Mouse (Mus musculus) urinary bladder, postnatal 4 days (tissue): ENCODE measurements around the gene Mab21l3.

Experiments
- DNase-seq, 2 experiments: peaks; one replicate each; pipeline ENCODE4 v3.0.0; 2021 to 2022; ENCODE audit warnings: low spot score in 2 of 2

Gene Mab21l3

DNA sequence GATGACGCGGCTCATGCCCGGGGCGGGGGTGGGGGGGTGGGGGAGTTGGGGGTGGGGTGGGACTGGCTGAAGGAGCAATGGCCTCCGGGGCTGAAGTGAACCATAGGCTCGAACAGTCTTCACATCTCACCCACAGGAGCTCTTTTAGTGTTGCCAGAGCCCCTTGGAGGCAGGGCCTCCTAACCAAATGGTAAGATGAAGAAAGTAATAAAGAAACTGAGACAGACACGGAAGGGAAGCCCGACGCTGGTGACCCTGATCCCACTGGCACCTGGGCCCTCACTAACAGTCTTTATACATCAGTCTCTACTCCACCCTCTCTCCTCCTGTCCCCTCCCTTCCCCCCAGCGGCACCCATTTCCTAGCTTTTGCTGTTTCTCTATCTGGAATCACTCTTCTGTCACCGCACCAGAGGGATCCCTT, 48.2 kb downstream of the Mab21l3 start:
- no peak for DNase-seq

GRCm38 (mm10) chr3:101799852-101800595, 48.7 kb downstream of the Mab21l3 start:
- DNase-seq = no peak

DNA sequence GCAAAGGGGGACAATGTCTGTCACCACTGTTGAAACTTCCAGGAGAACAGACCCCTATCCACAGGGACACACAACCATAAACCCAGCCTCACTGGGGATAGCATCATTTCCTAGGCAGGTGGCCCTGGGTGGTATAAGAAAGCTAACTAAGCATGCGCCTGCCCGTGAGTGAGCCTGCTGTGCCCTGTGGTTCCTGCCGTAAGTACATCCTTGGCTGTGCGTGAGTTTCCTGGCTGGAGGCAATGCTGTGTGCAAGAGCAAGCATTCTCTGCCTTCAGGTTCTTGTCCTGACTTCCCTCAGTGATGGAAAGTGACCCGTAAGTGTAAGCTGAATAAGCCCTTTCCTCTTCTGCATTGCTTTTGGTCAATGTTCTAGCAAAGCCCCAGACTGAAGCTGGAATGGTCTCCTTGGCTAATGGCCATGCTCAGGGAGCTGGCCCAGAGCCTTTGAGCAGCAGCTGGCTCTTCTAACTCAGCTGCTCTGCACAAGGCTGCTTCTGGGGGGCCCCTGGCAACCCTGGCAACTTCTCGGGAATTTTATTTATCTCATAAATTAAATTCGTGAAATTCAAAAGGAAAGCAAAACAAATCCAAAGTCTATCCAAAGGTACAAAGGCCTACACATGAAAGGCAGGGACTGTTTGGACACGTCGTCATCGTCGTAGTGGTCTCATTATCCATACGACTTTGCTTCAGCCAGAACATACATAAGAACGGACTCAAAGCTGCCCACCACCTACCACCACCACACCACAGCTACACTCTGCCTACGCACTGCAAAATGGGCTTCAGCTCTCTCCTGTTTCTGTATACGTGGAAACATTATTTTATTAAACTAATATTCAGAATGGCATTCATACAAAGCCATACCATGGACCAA, 50.7 kb downstream of the Mab21l3 start:
- no peak for DNase-seq

DNA sequence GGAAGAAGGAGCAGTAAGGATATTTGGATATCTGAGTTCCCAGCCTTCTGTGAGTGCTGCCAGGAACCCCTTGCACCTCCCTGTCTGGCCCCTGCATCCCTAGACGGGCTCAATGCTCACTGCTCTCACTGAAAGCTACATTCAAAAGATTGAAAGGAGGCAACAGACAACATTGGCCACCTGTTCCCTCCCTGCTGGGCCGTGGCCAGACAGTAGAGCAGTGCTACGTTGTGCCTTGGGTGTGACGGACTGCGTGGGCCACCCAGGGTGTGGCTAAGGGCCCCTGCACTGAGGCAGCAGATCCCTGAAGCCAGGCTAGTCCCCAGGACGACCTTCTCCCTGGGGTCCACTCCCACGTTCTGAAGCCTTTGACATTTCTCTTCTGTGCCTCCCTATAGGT, 52.5 kb downstream of the Mab21l3 start:
- no peak for DNase-seq

- peak in 1 of 2 experiments; percentile 59 for DNase-seq
Observed at GRCm38 (mm10) chr3:101795387-101796039, 53.2 kb downstream of the Mab21l3 start.

DNA sequence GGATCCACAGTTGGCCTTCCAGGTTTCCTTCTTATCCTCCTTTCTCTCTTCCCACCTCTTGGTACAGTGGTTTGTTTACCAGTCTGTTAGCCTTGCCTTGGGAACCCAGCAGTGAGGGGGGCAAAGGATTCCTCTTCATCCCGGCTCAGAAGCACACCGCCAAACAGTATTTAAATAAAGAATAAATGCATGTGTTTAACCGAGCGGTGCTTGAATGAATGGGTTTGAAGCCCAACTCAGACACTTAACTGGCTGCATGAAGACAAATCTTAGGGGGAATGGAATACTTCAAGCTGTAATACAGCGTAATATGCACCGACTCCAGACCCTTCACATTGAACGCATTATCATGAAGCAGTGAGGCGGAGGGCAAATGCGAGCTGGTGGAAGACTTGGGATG, 54.1 kb downstream of the Mab21l3 start:
- DNase-seq = no peak

GRCm38 (mm10) chr3:101794026-101794425, 54.7 kb downstream of the Mab21l3 start:
- DNase-seq = no peak

DNA sequence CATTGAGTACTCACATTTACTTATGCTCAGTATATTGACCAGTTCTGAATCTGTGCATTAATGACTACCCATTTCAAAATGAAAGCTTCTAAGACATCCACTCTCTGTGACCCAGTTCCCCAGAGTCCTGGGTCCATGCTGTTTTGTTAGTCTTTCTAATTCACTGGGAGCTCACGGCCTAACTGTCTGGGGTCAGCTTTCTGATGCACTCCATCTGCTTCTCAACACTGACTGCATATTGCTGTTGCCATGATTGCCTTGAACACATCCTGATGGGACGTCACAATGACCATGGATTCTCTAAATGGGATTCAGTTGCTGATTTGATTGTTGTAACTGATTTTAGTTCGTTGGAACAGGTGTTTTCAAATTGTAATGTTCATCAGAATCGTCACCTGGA, 56.6 kb downstream of the Mab21l3 start:
- DNase-seq = no peak

DNA sequence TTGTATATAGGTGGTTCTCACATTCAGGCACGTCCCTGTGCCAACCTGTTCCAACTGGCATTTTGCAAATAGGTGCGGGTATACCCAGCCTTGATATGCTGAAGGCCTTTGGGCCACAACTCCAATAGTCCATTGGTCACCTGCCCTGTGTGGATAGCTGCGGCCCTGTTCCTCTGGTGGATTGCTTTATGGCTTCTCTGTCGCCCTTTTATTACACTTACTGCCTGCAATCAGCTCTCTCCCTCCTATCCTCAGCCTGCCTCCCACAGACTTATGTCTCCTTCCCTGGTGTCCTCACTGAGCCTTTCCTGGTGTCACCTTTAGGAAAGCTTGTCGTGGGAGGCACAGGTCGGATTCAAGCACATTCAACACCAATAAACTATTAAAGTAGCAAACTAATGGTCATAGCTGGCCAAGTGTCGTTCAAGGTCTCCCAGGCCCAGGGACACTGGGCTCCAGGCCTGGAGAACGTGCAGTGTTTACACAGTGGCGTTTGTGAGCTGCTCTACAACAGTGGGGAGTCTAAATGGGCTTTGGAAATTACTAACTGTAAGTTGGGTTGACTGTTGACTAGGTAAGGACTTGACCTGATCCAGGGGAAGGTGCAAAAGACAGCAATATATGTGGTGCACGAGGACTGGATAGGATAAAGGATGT, 63.9 kb downstream of the Mab21l3 start:
- DNase-seq = no peak

DNA sequence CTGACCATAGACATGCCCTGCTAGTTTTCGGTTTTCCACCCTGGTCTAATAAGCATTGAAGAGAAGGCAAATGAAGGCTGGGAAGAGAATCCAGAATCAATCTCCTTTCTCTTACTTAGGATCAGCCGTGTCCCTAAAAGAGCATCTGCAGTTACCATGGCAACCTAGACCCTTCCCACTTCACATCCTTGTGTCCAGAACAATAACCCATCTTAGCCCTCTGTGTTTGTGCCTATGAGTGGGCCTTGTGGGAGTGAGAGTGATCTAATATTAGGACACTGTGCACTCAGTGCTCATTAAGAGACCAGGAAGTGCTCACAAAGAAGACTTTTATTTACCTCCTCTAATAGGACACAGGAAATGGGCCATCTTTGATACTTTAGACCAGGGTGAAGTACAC, 65.0 kb downstream of the Mab21l3 start:
- DNase-seq = no peak

- DNase-seq = no peak
Observed at GRCm38 (mm10) chr3:101780874-101781483, 67.8 kb downstream of the Mab21l3 start.

DNA sequence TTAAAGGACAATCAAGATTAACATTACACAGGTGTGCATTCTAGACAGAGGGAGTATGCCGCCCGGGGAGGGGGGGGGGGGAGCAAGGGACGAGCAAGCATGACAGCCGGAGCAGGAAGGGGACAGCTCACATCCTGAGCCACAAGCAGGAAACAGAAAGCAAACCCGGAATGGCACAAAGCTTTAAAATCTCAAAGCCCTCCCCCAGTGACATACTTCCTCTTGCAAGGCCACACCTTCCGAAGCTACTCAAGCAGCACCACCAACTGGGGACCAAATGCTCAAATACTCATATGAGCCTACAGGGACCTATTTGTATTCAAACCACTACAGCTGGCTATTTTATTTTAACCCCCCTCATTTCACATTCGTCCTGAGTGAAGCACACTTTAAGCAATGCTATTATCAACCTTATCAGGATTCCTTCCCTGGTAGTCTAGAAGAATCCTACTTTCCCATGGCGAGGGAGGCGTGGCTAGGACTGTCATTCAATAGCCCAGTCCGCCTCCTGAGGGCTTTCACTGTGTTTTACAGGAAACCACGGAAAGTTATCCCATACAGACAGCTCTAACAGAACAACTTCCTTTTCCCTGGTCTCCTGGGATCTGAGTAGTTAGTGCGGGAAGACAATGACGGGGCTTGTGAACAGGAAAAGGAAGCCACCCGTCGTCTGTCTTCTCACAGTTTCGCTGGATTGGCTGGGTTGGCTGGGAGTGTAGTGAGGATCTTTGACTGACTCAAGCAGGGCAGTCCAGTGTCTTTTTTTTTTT, 69.7 kb downstream of the Mab21l3 start:
- no peak for DNase-seq

GRCm38 (mm10) chr3:101775732-101776131, 73.0 kb downstream of the Mab21l3 start:
- DNase-seq = no peak

DNA sequence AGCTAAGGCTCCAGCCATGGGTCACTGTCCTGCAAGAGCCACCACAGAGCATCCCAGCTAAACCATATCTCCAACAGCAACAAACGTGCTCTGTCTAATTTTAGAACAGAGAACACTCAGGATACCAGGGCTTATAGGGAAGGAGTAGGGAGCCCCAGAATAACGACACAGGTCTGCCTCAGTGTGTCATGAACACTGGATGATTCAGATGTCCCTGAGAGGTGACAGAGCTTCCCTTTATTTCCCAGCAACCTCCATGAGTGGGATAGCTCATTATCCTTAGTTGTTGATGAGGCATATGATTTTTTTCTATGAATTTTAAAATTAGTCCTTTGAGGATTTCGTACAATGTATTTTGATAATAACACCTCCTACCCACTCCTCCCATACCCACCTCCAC, 78.2 kb downstream of the Mab21l3 start:
- DNase-seq = no peak

DNA sequence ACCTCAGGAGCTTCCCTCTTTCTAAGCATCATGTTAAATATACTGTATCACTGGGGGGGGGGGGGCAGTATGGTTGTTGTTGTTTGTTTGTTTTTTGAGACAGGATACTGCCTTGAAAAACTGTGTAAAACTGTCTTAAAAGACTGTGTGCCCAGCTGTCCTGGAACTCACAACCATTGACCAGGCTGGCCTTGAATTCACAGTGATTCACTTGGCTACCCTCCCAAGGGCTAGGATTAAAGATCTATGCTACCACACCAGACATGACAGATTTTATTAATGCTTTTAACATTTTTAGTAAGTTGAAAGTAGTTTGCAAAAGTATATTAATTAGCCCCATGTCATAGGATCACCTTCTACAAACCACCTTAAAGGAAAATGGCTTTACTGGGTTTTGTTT, 85.2 kb downstream of the Mab21l3 start:
- DNase-seq = no peak
